Mouse (Mus musculus) testis, adult 2 months (tissue): ENCODE measurements around the gene Rnf11.

Source experiments
- CTCF ChIP-seq: fragments of 200-500 bp; IDR thresholded peaks from 2 replicates; pipeline ENCODE4 v1.5.1; 2012; ENCODE audit warnings: low read depth, mild to moderate bottlenecking, inconsistent platforms, low read length, moderate library complexity; ENCODE audit not compliant: control insufficient read depth, insufficient read depth, insufficient replicate concordance
- POLR2A ChIP-seq: fragments of 200-500 bp; IDR thresholded peaks from 2 replicates; pipeline ENCODE4 v1.6.1; 2012; ENCODE audit warnings: low read depth, mild to moderate bottlenecking, inconsistent platforms, low read length, moderate library complexity; ENCODE audit not compliant: control insufficient read depth

GRCm38 (mm10) chr4:109504885-109505284 lies 20.4 kb upstream of the Rnf11 start:
- TF ChIP-seq POLR2A (no peak), CTCF (no peak)
